Mouse (Mus musculus): Measurements from ENCODE around the gene Ucma. TPM values are rescaled to one million over a fixed set of nuclear protein-coding genes. Genes with fewer than 3 reads are reported as not detected.
"Not testable (repeated sequence)": the region's sequence is repeated elsewhere in the genome, so short reads cannot be mapped to it uniquely, and the experiment has no call there.

Ucma gene
- total and polyA plus RNA-seq, 3 experiments, result not detected

- no peaks in the 10 kb centered on the region; a peak in 1 of 4 replicates for H3K27me3 ChIP-seq (ENCODE audit: control insufficient read depth in 1 of 2, insufficient read depth in 2 of 2, low read length in 2 of 2)
- no peaks in the 10 kb centered on the region for H3K79me2 ChIP-seq (ENCODE audit: control insufficient read depth, insufficient read depth, low read length, poor library complexity)
- no peaks in the 10 kb centered on the region for H3K36me3 ChIP-seq (ENCODE audit: control insufficient read depth in 1 of 2, insufficient read depth in 2 of 2, low read length in 2 of 2)
- no peak for DNase-seq (ENCODE audit: low read depth, low spot score)
- no peak overlapping the region for H3K4me3 ChIP-seq (ENCODE audit: control insufficient read depth in 1 of 2, insufficient read depth in 1 of 2, low read depth in 2 of 2, low read length in 2 of 2)
- TF ChIP-seq MAFK (IDR thresholded peaks at IDR 0.05; ENCODE audit: borderline replicate concordance, low read depth, low read length), result no peak
- TF ChIP-seq E2F4 (IDR thresholded peaks at IDR 0.05; ENCODE audit: borderline replicate concordance, low read depth, low read length), result no peak
- no peak for TF ChIP-seq SMC3 (IDR thresholded peaks at IDR 0.05; ENCODE audit: low read depth, low read length)
- TF ChIP-seq USF1 (IDR thresholded peaks at IDR 0.05; ENCODE audit: low read depth, low read length), result no peak
- no peak for TF ChIP-seq TBP (IDR thresholded peaks at IDR 0.05; ENCODE audit: low read depth, low read length)
- no peak for TF ChIP-seq UBTF (IDR thresholded peaks at IDR 0.05; ENCODE audit: borderline replicate concordance, insufficient read depth, low read depth, low read length)
- TF ChIP-seq MYC (IDR thresholded peaks at IDR 0.05; ENCODE audit: low read depth, low read length), result no peak
- no peak for TF ChIP-seq ETS1 (IDR thresholded peaks at IDR 0.05; ENCODE audit: low read depth, low read length)
- TF ChIP-seq NELFE (IDR thresholded peaks at IDR 0.05; ENCODE audit: low read depth, low read length), result no peak
- no peak for TF ChIP-seq ZMIZ1 (IDR thresholded peaks at IDR 0.05; ENCODE audit: low read depth, low read length)
- no peak for TF ChIP-seq POLR2AphosphoS5 (IDR thresholded peaks at IDR 0.05; ENCODE audit: borderline replicate concordance, low read depth, low read length)
- no peak for TF ChIP-seq MAZ (IDR thresholded peaks at IDR 0.05; ENCODE audit: low read depth, low read length)
- no peak for TF ChIP-seq EP300 (IDR thresholded peaks at IDR 0.05; ENCODE audit: low read depth in 1 of 2, low read length in 2 of 2)
- no peak for TF ChIP-seq POLR2A (IDR thresholded peaks at IDR 0.05; ENCODE audit: control insufficient read depth in 1 of 2, insufficient read depth in 1 of 2, low read depth in 1 of 2, low read length in 2 of 2, poor library complexity in 1 of 2)
- TF ChIP-seq ZC3H11A (IDR thresholded peaks at IDR 0.05; ENCODE audit: low read depth, low read length), result no peak
- TF ChIP-seq GABPA (IDR thresholded peaks at IDR 0.05; ENCODE audit: low read depth, low read length), result no peak
- TF ChIP-seq NRF1 (IDR thresholded peaks at IDR 0.05; ENCODE audit: insufficient read depth, low read depth, low read length, poor library complexity, severe bottlenecking), result no peak
- TF ChIP-seq RCOR1 (IDR thresholded peaks at IDR 0.05; ENCODE audit: low read depth, low read length), result no peak
- H3K9ac ChIP-seq (ENCODE audit: control insufficient read depth, low read depth, low read length, poor library complexity, severe bottlenecking), result no peak overlapping the region
- H3K27ac ChIP-seq (ENCODE audit: control insufficient read depth, low read depth, low read length), result no peak overlapping the region
- no peaks in the 10 kb centered on the region for H3K9me3 ChIP-seq (replicated peaks; ENCODE audit: insufficient read depth, low read length)
- no peaks in the 10 kb centered on the region for H3K4me1 ChIP-seq (ENCODE audit: control insufficient read depth in 1 of 2, insufficient read depth in 2 of 2, low read length in 2 of 2)
Measured at GRCm38 (mm10) chr2:4937931-4938330, 38.0 kb upstream of the Ucma start.

- no peak overlapping the region for H3K4me3 ChIP-seq (ENCODE audit: control insufficient read depth in 1 of 2, insufficient read depth in 1 of 2, low read depth in 2 of 2, low read length in 2 of 2)
- no peaks in the 10 kb centered on the region for H3K9me3 ChIP-seq (replicated peaks; ENCODE audit: insufficient read depth, low read length)
- H3K9ac ChIP-seq (ENCODE audit: control insufficient read depth, low read depth, low read length, poor library complexity, severe bottlenecking), result no peak overlapping the region
- H3K79me2 ChIP-seq (ENCODE audit: control insufficient read depth, insufficient read depth, low read length, poor library complexity), result no peaks in the 10 kb centered on the region
- H3K4me1 ChIP-seq (ENCODE audit: control insufficient read depth in 1 of 2, insufficient read depth in 2 of 2, low read length in 2 of 2), result no peaks in the 10 kb centered on the region
- H3K36me3 ChIP-seq (ENCODE audit: control insufficient read depth in 1 of 2, insufficient read depth in 2 of 2, low read length in 2 of 2), result no peaks in the 10 kb centered on the region
- DNase-seq (ENCODE audit: low read depth, low spot score), result no peak
- H3K27me3 ChIP-seq (ENCODE audit: control insufficient read depth in 1 of 2, insufficient read depth in 2 of 2, low read length in 2 of 2), result no peaks in the 10 kb centered on the region; a peak in 1 of 4 replicates
- TF ChIP-seq CTCF (IDR thresholded peaks at IDR 0.05 in 2 of 3, conservative IDR thresholded peaks at IDR 0.05 in 1 of 3; ENCODE audit: control insufficient read depth in 1 of 3, insufficient read depth in 1 of 3, low read depth in 2 of 3, low read length in 3 of 3, poor library complexity in 1 of 3, severe bottlenecking in 1 of 3) (no peak), SIN3A (IDR thresholded peaks at IDR 0.05; ENCODE audit: low read length) (no peak), TCF12 (IDR thresholded peaks at IDR 0.05; ENCODE audit: low read depth, low read length) (no peak), ELF1 (IDR thresholded peaks at IDR 0.05; ENCODE audit: low read depth, low read length) (no peak), USF2 (IDR thresholded peaks at IDR 0.05; ENCODE audit: borderline replicate concordance in 1 of 2, insufficient read depth in 1 of 2, low read depth in 1 of 2, low read length in 2 of 2) (no peak), ZMIZ1 (IDR thresholded peaks at IDR 0.05; ENCODE audit: low read depth, low read length) (no peak), JUND (IDR thresholded peaks at IDR 0.05; ENCODE audit: low read depth, low read length) (no peak), BHLHE40 (IDR thresholded peaks at IDR 0.05; ENCODE audit: borderline replicate concordance, low read depth, low read length) (no peak), MAFK (IDR thresholded peaks at IDR 0.05; ENCODE audit: borderline replicate concordance, low read depth, low read length) (no peak), GABPA (IDR thresholded peaks at IDR 0.05; ENCODE audit: low read depth, low read length) (no peak), HCFC1 (IDR thresholded peaks at IDR 0.05; ENCODE audit: low read depth, low read length) (no peak), POLR2A (IDR thresholded peaks at IDR 0.05; ENCODE audit: control insufficient read depth in 1 of 2, insufficient read depth in 1 of 2, low read depth in 1 of 2, low read length in 2 of 2, poor library complexity in 1 of 2) (no peak)
- no peak overlapping the region for H3K27ac ChIP-seq (ENCODE audit: control insufficient read depth, low read depth, low read length)
Measured at GRCm38 (mm10) chr2:4940861-4941260, 35.1 kb upstream of the Ucma start.

GRCm38 (mm10) chr2:4949691-4950090, 26.2 kb upstream of the Ucma start:
- H3K79me2 ChIP-seq (ENCODE audit: control insufficient read depth, insufficient read depth, low read length, poor library complexity); H3K4me3 ChIP-seq (ENCODE audit: control insufficient read depth in 1 of 2, insufficient read depth in 1 of 2, low read depth in 2 of 2, low read length in 2 of 2); DNase-seq (ENCODE audit: low read depth, low spot score); H3K27me3 ChIP-seq (ENCODE audit: control insufficient read depth in 1 of 2, insufficient read depth in 2 of 2, low read length in 2 of 2); H3K9me3 ChIP-seq (replicated peaks; ENCODE audit: insufficient read depth, low read length); H3K9ac ChIP-seq (ENCODE audit: control insufficient read depth, low read depth, low read length, poor library complexity, severe bottlenecking); H3K36me3 ChIP-seq (ENCODE audit: control insufficient read depth in 1 of 2, insufficient read depth in 2 of 2, low read length in 2 of 2); H3K4me1 ChIP-seq (ENCODE audit: control insufficient read depth in 1 of 2, insufficient read depth in 2 of 2, low read length in 2 of 2); H3K27ac ChIP-seq (ENCODE audit: control insufficient read depth, low read depth, low read length): not testable (repeated sequence)

All from MEL (cell line).